In the genomic region with DNA sequence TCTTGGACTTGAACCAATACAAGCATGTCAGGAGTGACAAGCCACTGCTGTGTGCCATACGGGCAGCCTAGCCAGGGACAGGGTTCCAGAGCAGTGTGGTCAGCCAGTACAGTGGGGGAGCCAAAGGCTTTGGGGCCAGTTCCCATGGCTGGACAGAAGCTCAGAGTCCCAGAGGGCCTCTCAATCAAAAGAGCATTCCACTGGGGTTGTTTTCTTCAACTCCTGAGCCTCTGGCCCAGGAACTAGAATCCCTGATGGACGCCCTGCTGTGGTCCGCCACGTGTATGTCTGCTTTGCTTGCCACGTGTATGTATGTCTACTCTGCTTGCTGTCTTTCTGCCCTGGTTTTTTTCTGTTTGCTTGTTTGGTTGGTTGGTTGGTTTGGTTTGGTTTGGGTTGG, we compare ENCODE assay signal across 36 mouse cellular contexts. TPM values are rescaled to one million over a fixed set of nuclear protein-coding genes. Genes with fewer than 3 reads are reported as not detected.
DNase-seq lines count a peak whose midpoint lies in the region; ATAC-seq lines count a peak whose summit lies in the region.
"Had no signal": no experiment of that assay in that cellular context is flagged by ENCODE, and none has a peak within 500 bp of the region (broad histone marks: within the 10 kb centered on the region; RNA-seq: fewer than 3 reads in every experiment).

No protein-coding gene starts in this region.

- ATAC-seq in hindbrain, embryonic 12.5 days (ENCODE audit: low FRiP score): no peak
- no peak for ATAC-seq in erythroblast, adult 5-6 weeks (replicated peaks; ENCODE audit: low FRiP score, poor library complexity, severe bottlenecking)
- ATAC-seq: forebrain, embryonic 13.5 days; intestine, postnatal 0 days; midbrain, embryonic 16.5 days; Patski had no signal

- H3K27me3 ChIP-seq in hindbrain, embryonic 12.5 days: no peaks in the 10 kb centered on the region
- H3K27me3 ChIP-seq: embryonic facial prominence, embryonic 13.5 days; forebrain, embryonic 13.5 days; heart, embryonic 15.5 days; neural tube, embryonic 12.5 days; Patski had no signal

- H3K4me2 ChIP-seq in hindbrain, embryonic 12.5 days (replicated peaks): no peak overlapping the region
- H3K4me2 ChIP-seq: embryonic facial prominence, embryonic 13.5 days; forebrain, embryonic 13.5 days; heart, embryonic 15.5 days; hindbrain, embryonic 14.5 days; lung, embryonic 14.5 days; midbrain, embryonic 11.5 days; neural tube, embryonic 12.5 days had no signal

- peak; percentile 40 for DNase-seq in adrenal gland, postnatal 10 days
- no peak for DNase-seq in adrenal gland, postnatal 25 days
- peak; percentile 96 for DNase-seq in heart, adult 11 months
- no peak for DNase-seq in heart, postnatal 4 days
- peak; percentile 39 for DNase-seq in kidney, postnatal 10 days
- DNase-seq in kidney, adult 11 months: no peak
- DNase-seq: cerebellum, adult 8-10 months; embryo, embryonic 11 days; heart, postnatal 36 days; layer of hippocampus, adult 9-11 months; liver; lung, embryonic 14.5 days; right cerebral cortex, adult 18-20 months; right cerebral cortex, postnatal 4 days; thymus, adult 2 months; thymus, postnatal 36 days had no signal

- no peak overlapping the region for H3K9ac ChIP-seq in hindbrain, embryonic 12.5 days
- H3K9ac ChIP-seq: embryonic facial prominence, embryonic 13.5 days; forebrain, embryonic 13.5 days; heart, embryonic 15.5 days; hindbrain, embryonic 14.5 days; liver, embryonic 14.5 days; lung, embryonic 14.5 days; neural tube, embryonic 12.5 days had no signal

- no peak overlapping the region for H3K27ac ChIP-seq in hindbrain, embryonic 12.5 days
- H3K27ac ChIP-seq: embryonic facial prominence, embryonic 13.5 days; forebrain, embryonic 13.5 days; heart, embryonic 15.5 days; hindbrain, embryonic 14.5 days; kidney, postnatal 0 days; liver, embryonic 14.5 days; neural tube, embryonic 12.5 days had no signal

- H3K4me3 ChIP-seq in hindbrain, embryonic 12.5 days: no peak overlapping the region
- H3K4me3 ChIP-seq: embryonic facial prominence, embryonic 13.5 days; erythroblast, embryonic 14.5 days; forebrain, embryonic 13.5 days; heart, embryonic 15.5 days; neural tube, embryonic 12.5 days had no signal

- H3K9me3 ChIP-seq in hindbrain, embryonic 12.5 days (replicated peaks): no peaks in the 10 kb centered on the region
- H3K9me3 ChIP-seq: embryonic facial prominence, embryonic 13.5 days; forebrain, embryonic 13.5 days; G1E; heart, embryonic 15.5 days; neural tube, embryonic 12.5 days had no signal

- no peaks in the 10 kb centered on the region for H3K4me1 ChIP-seq in hindbrain, embryonic 12.5 days
- H3K4me1 ChIP-seq: forebrain, embryonic 13.5 days; neural tube, embryonic 12.5 days had no signal

- H3K36me3 ChIP-seq in hindbrain, embryonic 12.5 days: no peaks in the 10 kb centered on the region
- H3K36me3 ChIP-seq: embryonic facial prominence, embryonic 13.5 days; G1E; heart, embryonic 15.5 days; neural tube, embryonic 12.5 days had no signal

- WGBS in hindbrain, embryonic 12.5 days: 86% methylated on average over 5 of the region's 5 CpGs

RNA-seq across cellular contexts. Expression of a gene that starts 25.8 kb away (rescaled TPM):
- under 1 TPM in 1 of 2 experiments, not detected in 1; 0.15 TPM for total RNA-seq in adrenal gland, postnatal 10 days (2021)
- not detected in 2 replicates for total RNA-seq in adrenal gland, postnatal 25 days (2021)
- total RNA-seq in heart, postnatal 4 days (2021): not detected
- polyA plus RNA-seq in hindbrain, embryonic 12.5 days (2016; fragmentation: Nextera tagmentation; extraction: Ambion mirVana): not detected in 2 replicates
- total RNA-seq in erythroblast, adult 5-6 weeks (2015; ENCODE audit: low replicate concordance): not detected in 2 replicates
- total RNA-seq in erythroblast, adult 5-6 weeks (2017; ENCODE audit: low replicate concordance): not detected in 2 replicates
- total RNA-seq: gastrocnemius, postnatal 36 days; heart, adult 8-10 months; heart, postnatal 36 days; left cerebral cortex, postnatal 10 days; megakaryocyte progenitor cell, adult 5-6 weeks had no signal
- polyA plus RNA-seq: embryonic facial prominence, embryonic 13.5 days; erythroblast, embryonic 14.5 days; forebrain, embryonic 13.5 days; G1E; heart, embryonic 15.5 days; hindbrain, embryonic 14.5 days; kidney, postnatal 0 days; limb, embryonic 11.5 days; liver, embryonic 14.5 days; lung, embryonic 14.5 days; midbrain, embryonic 11.5 days; midbrain, embryonic 16.5 days; Patski had no signal

RNA-seq across cellular contexts. Expression of a gene that starts 26.7 kb away (rescaled TPM):
- 10 to 100 TPM; 33.7 to 40.0 TPM for total RNA-seq in adrenal gland, postnatal 10 days (2021)
- 26.0 and 44.7 TPM in 2 replicates for total RNA-seq in adrenal gland, postnatal 25 days (2021)
- 10 to 100 TPM; 40.9 to 42.9 TPM for total RNA-seq in heart, postnatal 4 days (2021)
- polyA plus RNA-seq in hindbrain, embryonic 12.5 days (2016; fragmentation: Nextera tagmentation; extraction: Ambion mirVana): 95.0 and 105 TPM in 2 replicates
- 4.2 TPM in 1 of 2 replicates, not detected in the other for total RNA-seq in erythroblast, adult 5-6 weeks (2015; ENCODE audit: low replicate concordance)
- not detected in 2 replicates for total RNA-seq in erythroblast, adult 5-6 weeks (2017; ENCODE audit: low replicate concordance)
- total RNA-seq: G1E had no signal
- polyA plus RNA-seq: G1E had no signal

RNA-seq across cellular contexts. Expression of a gene that starts 42.0 kb away (rescaled TPM):
- 10 to 100 TPM; 29.1 to 35.3 TPM for total RNA-seq in adrenal gland, postnatal 10 days (2021)
- 21.7 and 29.6 TPM in 2 replicates for total RNA-seq in adrenal gland, postnatal 25 days (2021)
- total RNA-seq in heart, postnatal 4 days (2021): 10 to 100 TPM; 31.0 to 32.2 TPM
- polyA plus RNA-seq in hindbrain, embryonic 12.5 days (2016; fragmentation: Nextera tagmentation; extraction: Ambion mirVana): 56.1 and 64.9 TPM in 2 replicates
- total RNA-seq in erythroblast, adult 5-6 weeks (2015; ENCODE audit: low replicate concordance): 11.3 and 11.5 TPM in 2 replicates
- total RNA-seq in erythroblast, adult 5-6 weeks (2017; ENCODE audit: low replicate concordance): 5.4 and 15.1 TPM in 2 replicates

RNA-seq across cellular contexts. Expression of a gene that starts 42.1 kb away (rescaled TPM):
- 10 to 100 TPM; 36.0 to 38.4 TPM for total RNA-seq in adrenal gland, postnatal 10 days (2021)
- total RNA-seq in adrenal gland, postnatal 25 days (2021): 28.4 and 38.5 TPM in 2 replicates
- total RNA-seq in heart, postnatal 4 days (2021): 10 to 100 TPM; 41.2 to 43.3 TPM
- 82.3 and 82.9 TPM in 2 replicates for polyA plus RNA-seq in hindbrain, embryonic 12.5 days (2016; fragmentation: Nextera tagmentation; extraction: Ambion mirVana)
- total RNA-seq in erythroblast, adult 5-6 weeks (2015; ENCODE audit: low replicate concordance): 12.5 and 24.2 TPM in 2 replicates
- total RNA-seq in erythroblast, adult 5-6 weeks (2017; ENCODE audit: low replicate concordance): 10.7 and 13.9 TPM in 2 replicates

RNA-seq across cellular contexts. Expression of a gene that starts 51.1 kb away (rescaled TPM):
- 10 to 100 TPM; 26.8 to 44.4 TPM for total RNA-seq in adrenal gland, postnatal 10 days (2021)
- total RNA-seq in adrenal gland, postnatal 25 days (2021): 39.6 and 41.7 TPM in 2 replicates
- total RNA-seq in heart, postnatal 4 days (2021): 10 to 100 TPM; 26.9 to 35.6 TPM
- polyA plus RNA-seq in hindbrain, embryonic 12.5 days (2016; fragmentation: Nextera tagmentation; extraction: Ambion mirVana): 43.3 and 47.6 TPM in 2 replicates
- 9.2 and 35.0 TPM in 2 replicates for total RNA-seq in erythroblast, adult 5-6 weeks (2015; ENCODE audit: low replicate concordance)
- 3.4 and 3.5 TPM in 2 replicates for total RNA-seq in erythroblast, adult 5-6 weeks (2017; ENCODE audit: low replicate concordance)

Comparison
In these comparisons a context has a peak if more than half of its experiments do, and no peak if none do; other contexts are left out.
1. DNase-seq: peak in adrenal gland, postnatal 10 days (single experiment), heart, adult 11 months (single experiment) and kidney, postnatal 10 days (single experiment); none in adrenal gland, postnatal 25 days (single experiment), heart, postnatal 4 days (single experiment) and kidney, adult 11 months (single experiment).